Mouse (Mus musculus) layer of hippocampus, postnatal 10 days (tissue): ENCODE data around the gene Cript. TPM values are rescaled to one million over a fixed set of nuclear protein-coding genes. Genes with fewer than 3 reads are reported as not detected.
"Not testable (repeated sequence)": the region's sequence is repeated elsewhere in the genome, so short reads cannot be mapped to it uniquely, and the experiment has no call there.

Experiments used
- DNase-seq, 2 experiments: peaks; one replicate each; pipeline ENCODE4 v3.0.0; 2021; ENCODE audit warnings: low spot score in 2 of 2
- total RNA-seq, 2 experiments: library from RNA; stranded (reverse); gene quantifications; 2 replicates each; pipeline ENCODE4 v1.2.3; 2021

Gene Cript
- total RNA-seq, 2 experiments from 2014 or later, result 53.9 to 59.0 TPM

DNA sequence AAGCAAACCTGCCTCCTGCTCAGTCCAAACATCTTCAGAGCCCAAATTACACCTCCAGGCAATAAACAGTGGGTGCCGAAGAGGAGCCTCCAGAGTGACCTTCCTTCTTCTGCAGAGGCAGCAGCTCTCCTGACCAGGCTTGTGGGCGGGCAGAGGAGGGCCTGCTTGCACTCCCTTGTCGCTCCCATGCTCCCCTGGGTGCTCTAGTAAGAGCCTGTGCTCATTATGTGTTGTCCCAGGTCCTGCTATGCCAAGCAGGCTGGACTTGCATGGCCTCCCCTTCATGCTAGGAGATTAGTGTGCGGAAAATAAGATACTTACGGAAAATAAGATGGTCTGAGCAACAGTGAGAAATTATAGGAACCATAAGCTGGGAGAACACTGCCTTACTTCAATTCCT, 24.3 kb downstream of the Cript start:
- no peak for DNase-seq

- DNase-seq, result peak; percentile 50 to 66
Measured at GRCm38 (mm10) chr17:87050469-87051175, 25.3 kb downstream of the Cript start.

GRCm38 (mm10) chr17:87051652-87052051, 26.3 kb downstream of the Cript start:
- DNase-seq, result no peak

GRCm38 (mm10) chr17:87052432-87052831, 27.1 kb downstream of the Cript start:
- no peak for DNase-seq

GRCm38 (mm10) chr17:87053921-87054320, 28.6 kb downstream of the Cript start:
- DNase-seq, result no peak

DNA sequence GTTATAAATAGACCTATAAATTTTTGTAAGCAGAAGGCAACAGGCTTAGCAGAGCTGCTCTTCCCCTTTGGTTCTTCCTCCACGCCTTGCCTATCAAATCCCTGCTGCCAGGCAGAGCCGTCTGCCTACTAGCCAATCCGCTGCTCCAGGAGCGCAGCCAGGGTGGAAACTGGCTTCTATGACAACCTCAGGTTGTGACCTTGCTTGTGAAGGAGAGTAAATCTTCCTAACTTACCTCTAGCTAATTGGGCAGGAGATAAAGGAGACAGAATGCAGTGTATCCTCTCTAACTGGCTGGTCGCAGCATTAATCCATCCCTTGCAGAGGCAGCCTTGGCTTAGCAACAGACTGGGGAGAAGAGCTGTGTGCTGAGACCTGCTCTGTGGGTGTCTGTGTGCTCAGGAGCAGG, 29.7 kb downstream of the Cript start:
- DNase-seq, result peak; percentile 46 to 57

- no peak for DNase-seq
Measured at GRCm38 (mm10) chr17:87055663-87056062, 30.3 kb downstream of the Cript start.

GRCm38 (mm10) chr17:87056761-87057160, 31.4 kb downstream of the Cript start:
- DNase-seq, result no peak

GRCm38 (mm10) chr17:87057486-87058266, 32.3 kb downstream of the Cript start:
- DNase-seq, result no peak

DNA sequence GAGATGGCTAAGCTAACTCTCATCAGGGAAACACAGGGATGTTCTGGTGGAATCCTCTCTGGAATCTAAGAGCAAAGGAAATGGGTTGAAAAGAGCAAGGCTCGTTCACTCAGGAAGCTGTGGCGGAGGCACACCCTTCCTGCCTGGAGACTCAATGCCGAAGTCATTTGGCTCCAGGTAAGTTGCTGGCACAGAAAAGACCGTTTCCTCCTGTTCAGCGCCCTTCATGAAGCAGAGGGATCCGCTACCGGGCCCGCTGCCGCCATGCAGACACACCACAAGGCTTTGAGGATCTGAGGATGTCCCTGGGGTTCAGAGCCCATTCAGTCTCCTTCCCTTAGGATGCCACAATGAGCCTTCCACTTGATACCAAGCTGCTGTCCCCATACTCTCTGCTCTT, 37.3 kb downstream of the Cript start:
- no peak for DNase-seq

DNA sequence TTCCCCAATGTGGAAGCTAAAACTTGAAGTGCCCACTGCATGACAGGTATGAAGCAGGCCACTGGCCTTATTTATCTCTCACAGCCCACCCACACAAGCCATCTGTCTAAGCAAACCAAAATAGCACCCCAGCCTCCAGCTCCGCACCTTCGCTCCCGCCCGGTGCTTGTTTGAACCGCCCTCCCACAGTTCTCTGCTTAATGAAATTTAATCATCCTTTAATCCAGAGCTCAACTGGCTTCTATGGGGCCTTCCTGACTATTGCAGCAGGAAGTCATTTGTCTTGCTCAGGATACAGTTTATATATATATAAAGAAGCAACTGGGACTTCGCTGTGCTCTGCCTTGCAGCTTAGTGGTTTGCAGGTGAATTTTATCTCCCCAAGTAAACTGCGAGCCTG, 38.1 kb downstream of the Cript start:
- no peak for DNase-seq

DNA sequence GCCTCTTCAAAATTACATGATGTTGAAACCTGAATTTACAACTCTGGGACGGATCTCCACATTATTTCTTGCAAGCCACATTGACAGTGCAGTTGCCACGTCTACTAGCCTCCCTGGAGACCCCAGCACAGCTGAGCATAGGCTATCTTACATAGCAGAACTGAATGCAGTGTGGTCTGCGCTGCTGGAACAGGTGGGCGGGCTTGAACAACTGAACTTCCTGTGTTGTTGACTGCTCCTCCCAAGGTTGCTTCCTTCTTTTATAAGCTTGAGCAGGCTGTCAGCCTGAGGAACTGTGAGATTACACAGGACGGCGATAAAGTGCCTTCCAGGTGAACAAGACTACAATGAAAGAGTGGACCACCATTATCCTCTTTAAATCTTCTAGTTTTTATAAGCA, 38.6 kb downstream of the Cript start:
- no peak for DNase-seq

DNA sequence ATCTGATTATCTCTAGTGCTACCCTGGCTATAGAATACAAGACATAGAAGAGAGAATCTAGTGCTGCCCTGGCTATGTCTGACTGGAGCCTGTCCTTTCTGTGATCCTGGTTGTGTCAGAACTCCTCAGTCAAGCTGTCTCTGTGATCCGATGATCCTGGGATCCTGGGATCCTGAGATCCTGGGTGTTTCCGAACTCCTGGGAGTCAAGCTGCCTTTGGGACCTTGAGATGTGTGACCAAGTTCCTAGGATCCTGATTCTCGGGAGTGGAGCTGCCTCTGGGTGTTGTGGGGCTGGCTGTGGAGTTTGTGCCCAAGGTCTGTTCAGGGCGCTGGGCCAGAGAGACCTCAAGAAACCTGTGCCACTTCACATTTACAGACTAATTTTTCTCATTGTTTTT, 43.6 kb downstream of the Cript start:
- no peak for DNase-seq

GRCm38 (mm10) chr17:87072183-87072582, 46.8 kb downstream of the Cript start:
- DNase-seq, result not testable (repeated sequence)

DNA sequence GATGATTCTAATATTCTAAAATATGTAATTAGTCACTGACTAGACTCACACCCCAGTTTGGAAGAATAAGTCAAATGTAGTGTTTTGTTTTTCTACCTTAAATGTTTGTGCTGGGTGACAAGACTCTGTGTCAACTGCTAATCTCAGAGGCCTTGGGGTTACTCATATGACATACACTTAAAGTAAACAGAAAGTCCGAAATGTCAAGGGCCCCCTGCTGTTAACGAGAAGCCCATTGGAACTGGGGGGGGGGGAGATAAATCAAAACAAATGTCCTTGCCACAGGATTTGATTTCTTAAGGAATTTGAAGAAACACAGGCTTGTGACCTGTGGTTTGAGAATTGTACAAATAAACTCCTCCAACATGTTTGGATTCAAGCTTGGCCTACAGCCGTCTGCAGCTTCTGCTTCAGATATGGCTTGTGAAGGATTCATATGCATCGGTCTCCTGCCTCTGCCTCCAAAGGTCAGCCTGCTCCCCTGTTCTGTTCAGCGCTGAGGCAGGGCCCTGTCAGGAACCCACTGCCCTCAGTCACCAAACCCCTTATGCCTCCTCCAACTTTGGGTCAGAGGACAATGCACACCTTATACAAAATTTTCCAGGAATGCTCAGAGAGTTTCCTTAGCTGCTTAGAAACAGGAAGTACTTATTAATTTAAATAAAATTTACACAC, 47.6 kb downstream of the Cript start:
- no peak for DNase-seq

- DNase-seq, result no peak
Measured at GRCm38 (mm10) chr17:87073470-87073869, 48.1 kb downstream of the Cript start.

GRCm38 (mm10) chr17:87078217-87078616, 52.9 kb downstream of the Cript start:
- not testable (repeated sequence) for DNase-seq

- no peak for DNase-seq
Measured at GRCm38 (mm10) chr17:87080724-87081123, 55.4 kb downstream of the Cript start.

DNA sequence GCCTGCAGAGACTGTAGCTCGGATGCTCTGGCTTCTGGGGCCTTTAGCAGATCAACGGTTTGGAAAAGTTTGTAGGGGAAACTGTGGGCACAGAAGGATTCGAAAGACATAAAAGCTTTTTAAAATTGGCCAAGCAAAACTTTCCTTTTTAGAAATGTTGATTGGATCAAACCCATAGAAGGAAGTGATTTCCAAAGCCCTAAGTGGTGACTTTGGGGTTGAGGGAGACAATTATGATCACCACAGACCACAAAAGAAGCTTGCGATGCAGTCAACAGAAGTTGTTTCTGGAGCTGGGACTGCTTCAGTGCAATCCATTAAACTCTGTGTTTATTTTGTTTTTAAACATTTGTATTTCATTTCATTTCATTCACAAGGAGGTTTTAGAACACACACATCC, 57.2 kb downstream of the Cript start:
- DNase-seq, result no peak

GRCm38 (mm10) chr17:87083671-87084070, 58.3 kb downstream of the Cript start:
- no peak for DNase-seq
